Mouse (Mus musculus) CH12.LX (cell line): Measurements from ENCODE around the gene Notch1. TPM values are rescaled to one million over a fixed set of nuclear protein-coding genes. Genes with fewer than 3 reads are reported as not detected.
A peak's percentile ranks its signal among the peaks of the same experiment; 100 is the strongest.

Experiments used
- DNase-seq: peaks from one replicate; pipeline ENCODE4 v3.0.0-alpha.2; 2013; ENCODE audit errors: extremely low read depth
- H3K27ac ChIP-seq: 2 replicates; pipeline ENCODE4 v1.5.1; 2012; ENCODE audit warnings: low read depth, mild to moderate bottlenecking, control low read depth, moderate library complexity; ENCODE audit not compliant: insufficient read depth
- H3K27me3 ChIP-seq: replicated peaks from 2 replicates; pipeline ENCODE3; 2012; ENCODE audit warnings: inconsistent platforms
- H3K36me3 ChIP-seq, 2 experiments: replicated peaks in 1 of 2; 2 replicates each; pipeline versions ENCODE3 to v1.6.1; 2012; ENCODE audit warnings: inconsistent platforms in 1 of 2, low read length in 1 of 2, mild to moderate bottlenecking in 1 of 2, mixed read lengths in 1 of 2, moderate library complexity in 1 of 2; ENCODE audit not compliant: control insufficient read depth in 1 of 2, insufficient read depth in 1 of 2
- H3K4me1 ChIP-seq, 2 experiments: 2 replicates each; pipeline ENCODE4 v1.6.1; 2012; ENCODE audit warnings: inconsistent platforms in 1 of 2, moderate library complexity in 1 of 2; ENCODE audit not compliant: insufficient read depth in 2 of 2, control insufficient read depth in 1 of 2
- H3K4me2 ChIP-seq: 2 replicates; pipeline ENCODE4 v1.6.1; 2012; ENCODE audit warnings: low read depth, mild to moderate bottlenecking, control low read depth; ENCODE audit not compliant: poor library complexity, insufficient read depth, severe bottlenecking
- H3K4me3 ChIP-seq, 3 experiments: fragments of 150-350 bp in 1 of 3; sonication (generic) in 1 of 3; replicated peaks in 1 of 3; 2 replicates each; pipeline versions ENCODE3 to v1.5.1; 2011 to 2012; ENCODE audit warnings: low read depth in 2 of 3, low read length in 2 of 3, mild to moderate bottlenecking in 2 of 3, moderate library complexity in 2 of 3, control low read depth in 1 of 3, improper control_type of control experiment in 1 of 3, inconsistent platforms in 1 of 3, mixed read lengths in 1 of 3; ENCODE audit not compliant: poor library complexity in 1 of 3
- H3K79me2 ChIP-seq: replicated peaks from 2 replicates; pipeline ENCODE4 v1.6.1; 2012; ENCODE audit warnings: mild to moderate bottlenecking, moderate library complexity; ENCODE audit not compliant: control insufficient read depth, poor library complexity, insufficient read depth, severe bottlenecking; ENCODE audit errors: extremely low read depth
- H3K9ac ChIP-seq: 2 replicates; pipeline ENCODE4 v1.6.1; 2012; ENCODE audit warnings: low read depth, mild to moderate bottlenecking, control low read depth, moderate library complexity; ENCODE audit not compliant: insufficient read depth
- H3K9me3 ChIP-seq: replicated peaks from 2 replicates; pipeline ENCODE3; 2012; ENCODE audit warnings: low read length, inconsistent platforms, mixed read lengths
- BHLHE40 ChIP-seq: IDR thresholded peaks from 2 replicates; pipeline ENCODE4 v1.6.1; 2011; ENCODE audit warnings: mild to moderate bottlenecking, low read depth, low read length, improper control_type of control experiment
- CHD1 ChIP-seq: IDR thresholded peaks from 2 replicates; pipeline ENCODE4 v1.6.1; 2012; ENCODE audit warnings: low read depth, low read length, improper control_type of control experiment, inconsistent platforms
- CHD2 ChIP-seq: IDR thresholded peaks from 2 replicates; pipeline ENCODE4 v1.6.1; 2011; ENCODE audit warnings: low read length, improper control_type of control experiment
- E2F4 ChIP-seq: IDR thresholded peaks from 2 replicates; pipeline ENCODE4 v1.6.1; 2011; ENCODE audit warnings: low read depth, low read length, improper control_type of control experiment; ENCODE audit not compliant: insufficient replicate concordance
- EP300 ChIP-seq: IDR thresholded peaks from 2 replicates; pipeline ENCODE4 v1.6.1; 2011; ENCODE audit warnings: low read length, improper control_type of control experiment
- ETS1 ChIP-seq: conservative IDR thresholded peaks from 2 replicates; pipeline ENCODE4 v1.6.1; 2012; ENCODE audit warnings: low read depth, mild to moderate bottlenecking, inconsistent platforms, low read length, improper control_type of control experiment, moderate library complexity
- GABPA ChIP-seq: IDR thresholded peaks from 2 replicates; pipeline ENCODE4 v1.6.1; 2012; ENCODE audit warnings: low read depth, low read length, improper control_type of control experiment, inconsistent platforms; ENCODE audit not compliant: insufficient replicate concordance
- HCFC1 ChIP-seq: IDR thresholded peaks from 2 replicates; pipeline ENCODE4 v1.6.1; 2012; ENCODE audit warnings: low read depth, mild to moderate bottlenecking, inconsistent platforms, low read length, improper control_type of control experiment
- IRF4 ChIP-seq: IDR thresholded peaks from 2 replicates; pipeline ENCODE4 v1.6.1; 2014; ENCODE audit warnings: low read depth, mild to moderate bottlenecking, inconsistent platforms, low read length, improper control_type of control experiment
- JUN ChIP-seq: IDR thresholded peaks from 2 replicates; pipeline ENCODE4 v1.6.1; 2011; ENCODE audit warnings: low read depth, mild to moderate bottlenecking, low read length, improper control_type of control experiment, moderate library complexity; ENCODE audit not compliant: insufficient read depth
- JUND ChIP-seq: conservative IDR thresholded peaks from 2 replicates; pipeline ENCODE4 v1.6.1; 2011; ENCODE audit warnings: low read depth, low read length, improper control_type of control experiment
- KAT2A ChIP-seq: IDR thresholded peaks from 2 replicates; pipeline ENCODE4 v1.6.1; 2012; ENCODE audit warnings: low read length, improper control_type of control experiment, inconsistent platforms; ENCODE audit not compliant: insufficient replicate concordance
- MAX ChIP-seq: IDR thresholded peaks from 2 replicates; pipeline ENCODE4 v1.6.1; 2011; ENCODE audit warnings: low read length, improper control_type of control experiment
- MEF2A ChIP-seq: IDR thresholded peaks from 2 replicates; pipeline ENCODE4 v1.6.1; 2014; ENCODE audit warnings: low read depth, mild to moderate bottlenecking, inconsistent platforms, low read length, improper control_type of control experiment, borderline replicate concordance
- MXI1 ChIP-seq: IDR thresholded peaks from 2 replicates; pipeline ENCODE4 v1.6.1; 2011; ENCODE audit warnings: mild to moderate bottlenecking, low read depth, low read length, improper control_type of control experiment
- MYC ChIP-seq: IDR thresholded peaks from 2 replicates; pipeline ENCODE4 v1.6.1; 2011; ENCODE audit warnings: low read depth, mild to moderate bottlenecking, improper control_type of control experiment, low read length
- NRF1 ChIP-seq: IDR thresholded peaks from 2 replicates; pipeline ENCODE4 v1.6.1; 2014; ENCODE audit warnings: low read depth, mild to moderate bottlenecking, inconsistent platforms, low read length, improper control_type of control experiment, moderate library complexity
- POLR2A ChIP-seq: IDR thresholded peaks from 2 replicates; pipeline ENCODE4 v1.6.1; 2011; ENCODE audit warnings: low read depth, mild to moderate bottlenecking, improper control_type of control experiment, low read length
- POLR2AphosphoS2 ChIP-seq: IDR thresholded peaks from 2 replicates; pipeline ENCODE4 v1.6.1; 2011; ENCODE audit warnings: low read depth, low read length, improper control_type of control experiment
- RAD21 ChIP-seq: IDR thresholded peaks from 2 replicates; pipeline ENCODE4 v1.6.1; 2011; ENCODE audit warnings: low read depth, mild to moderate bottlenecking, low read length, improper control_type of control experiment, moderate library complexity
- SIN3A ChIP-seq: IDR thresholded peaks from 2 replicates; pipeline ENCODE4 v1.6.1; 2012; ENCODE audit warnings: low read length, improper control_type of control experiment, inconsistent platforms
- SMC3 ChIP-seq: IDR thresholded peaks from 2 replicates; pipeline ENCODE4 v1.6.1; 2011; ENCODE audit warnings: low read depth, low read length, improper control_type of control experiment
- TBP ChIP-seq: conservative IDR thresholded peaks from 2 replicates; pipeline ENCODE4 v1.6.1; 2011; ENCODE audit warnings: low read depth, low read length, improper control_type of control experiment
- TCF12 ChIP-seq: IDR thresholded peaks from 2 replicates; pipeline ENCODE4 v1.6.1; 2014; ENCODE audit warnings: low read depth, mild to moderate bottlenecking, inconsistent platforms, low read length, improper control_type of control experiment
- USF2 ChIP-seq: conservative IDR thresholded peaks from 2 replicates; pipeline ENCODE4 v1.6.1; 2011; ENCODE audit warnings: low read depth, low read length, improper control_type of control experiment
- ZC3H11A ChIP-seq: IDR thresholded peaks from 2 replicates; pipeline ENCODE4 v1.6.1; 2012; ENCODE audit warnings: low read depth, mild to moderate bottlenecking, inconsistent platforms, low read length, improper control_type of control experiment
- ZKSCAN1 ChIP-seq: IDR thresholded peaks from 2 replicates; pipeline ENCODE4 v1.6.1; 2012; ENCODE audit warnings: low read depth, inconsistent platforms, low read length, improper control_type of control experiment, borderline replicate concordance
- dilution Hi-C: fragments of 300-500 bp; cut with MboI; formaldehyde crosslinking; loops from 2 replicates; pipeline ENCODE4 v1.14.3; 2020; ENCODE audit warnings: low sequenced_read_pairs; ENCODE audit not compliant: extremely low pct_unique_long_range_greater_than_20kb, extremely low pct_ligation_motif_present
- in situ Hi-C: fragments of 300-500 bp; cut with MboI; formaldehyde crosslinking; loops from 3 replicates; pipeline ENCODE4 v1.14.3; 2019; ENCODE audit warnings: low sequenced_read_pairs, low pct_ligation_motif_present, low pct_unique_long_range_greater_than_20kb, mixed read lengths
- polyA plus RNA-seq: library from polyadenylated mRNA; unstranded; fragments of >175 nt; gene quantifications from 2 replicates; pipeline ENCODE4 v1.2.1, GENCODE M21; 2012; ENCODE audit warnings: low read depth; ENCODE audit not compliant: insufficient read length
- total RNA-seq, 2 experiments: library from RNA; depleted of rRNA; stranded (reverse); fragments of 300-350 nt in 1 of 2; fragments of >200 nt in 1 of 2; gene quantifications; 2 replicates each; pipeline ENCODE4 v1.2.3; 2012 to 2014

Notch1 gene
- total and polyA plus RNA-seq, 3 experiments, result 0.98 to 13.1 (median 3.8) TPM

DNA sequence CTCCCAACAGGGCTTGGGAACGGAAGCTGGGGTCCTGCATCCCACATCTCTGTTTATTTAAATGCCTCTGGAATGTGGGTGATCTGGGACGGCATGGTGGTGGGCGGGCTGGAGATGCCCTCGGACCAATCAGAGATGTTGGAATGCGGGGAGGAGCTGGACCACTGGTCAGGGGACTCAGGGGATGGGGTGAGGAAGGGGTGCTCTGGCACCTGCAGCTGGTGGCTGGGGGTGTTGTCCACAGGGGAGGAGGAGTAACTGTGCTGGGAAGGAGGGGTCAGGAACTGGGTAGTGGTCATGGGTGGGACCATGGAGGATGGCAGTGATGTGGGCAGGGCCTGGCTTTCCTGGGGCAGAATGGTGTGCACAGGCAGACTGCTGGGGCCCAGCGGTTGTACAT is 57.0 kb downstream of the Notch1 start:
- H3K9me3 ChIP-seq, result no peaks in the 10 kb centered on the region
- peaks cover 25 to 48% of the 10 kb centered on the region in 2 experiments for H3K4me1 ChIP-seq
- dilution Hi-C loops (no loop called here), in situ Hi-C loops (no loop called here)
- DNase-seq, result no peak
- peaks cover 52 to 61% of the 10 kb centered on the region in 2 experiments for H3K36me3 ChIP-seq
- H3K27ac ChIP-seq, result no peak overlapping the region
- H3K79me2 ChIP-seq, result no peaks in the 10 kb centered on the region
- no peak for TF ChIP-seq ETS1
- TF ChIP-seq MYC, result no peak
- TF ChIP-seq JUND, result no peak
- no peak overlapping the region for H3K9ac ChIP-seq
- no peak overlapping the region for H3K4me3 ChIP-seq
- H3K4me2 ChIP-seq, result no peak overlapping the region
- H3K27me3 ChIP-seq, result no peaks in the 10 kb centered on the region

- H3K27me3 ChIP-seq, result no peaks in the 10 kb centered on the region
- peak; percentile 75 for DNase-seq
- H3K36me3 ChIP-seq, result peaks cover 46 to 55% of the 10 kb centered on the region in 2 experiments
- dilution Hi-C loops, result no loop called here
- in situ Hi-C loops, result no loop called here
- 0 out of 2 replicates have a peak, but pooled peaks have one; percentile 62 for TF ChIP-seq CHD1
- TF ChIP-seq KAT2A, result no peak
- TF ChIP-seq USF2, result no peak
- no peak for TF ChIP-seq POLR2A
- TF ChIP-seq JUND, result no peak
- peak; percentile 92 for TF ChIP-seq BHLHE40
- TF ChIP-seq E2F4, result no peak
- TF ChIP-seq JUN, result no peak
- TF ChIP-seq TCF12, result peak; percentile 86
- TF ChIP-seq IRF4, result peak; percentile 77
- TF ChIP-seq GABPA, result no peak
- TF ChIP-seq POLR2AphosphoS2, result no peak
- no peak for TF ChIP-seq ZC3H11A
- peak; percentile 84 for TF ChIP-seq ETS1
- peak; percentile 97 for TF ChIP-seq CHD2
- TF ChIP-seq SIN3A, result peak; percentile 36; the same call in 1 of the 2 replicates
- TF ChIP-seq HCFC1, result no peak
- TF ChIP-seq MEF2A, result peak; percentile 96
- TF ChIP-seq MAX, result no peak
- TF ChIP-seq ZKSCAN1, result no peak
- peak; percentile 37; the same call in 1 of the 2 replicates for TF ChIP-seq MXI1
- no peak for TF ChIP-seq NRF1
- TF ChIP-seq MYC, result no peak
- peak; percentile 75 for TF ChIP-seq EP300
- TF ChIP-seq SMC3, result no peak
- TF ChIP-seq RAD21, result no peak
- no peak for TF ChIP-seq TBP
- no peaks in the 10 kb centered on the region for H3K79me2 ChIP-seq
- peak overlapping the region; percentile 70 for H3K27ac ChIP-seq
- peaks cover 25 to 48% of the 10 kb centered on the region in 2 experiments for H3K4me1 ChIP-seq
- no peaks in the 10 kb centered on the region for H3K9me3 ChIP-seq
- no peak overlapping the region for H3K9ac ChIP-seq
- peak overlapping the region in 1 of 3 experiments; percentile 26 for H3K4me3 ChIP-seq
- peak overlapping the region; percentile 51 for H3K4me2 ChIP-seq
Observed at GRCm38 (mm10) chr2:26458402-26459124, 57.9 kb downstream of the Notch1 start.
